Mouse (Mus musculus): ENCODE measurements around the gene Golm1. TPM values are rescaled to one million over a fixed set of nuclear protein-coding genes. Genes with fewer than 3 reads are reported as not detected.
A peak's percentile ranks its signal among the peaks of the same experiment; 100 is the strongest.

The Golm1 gene
- polyA plus RNA-seq, 1 experiment from 2014 or later, result 97.5 TPM

DNA sequence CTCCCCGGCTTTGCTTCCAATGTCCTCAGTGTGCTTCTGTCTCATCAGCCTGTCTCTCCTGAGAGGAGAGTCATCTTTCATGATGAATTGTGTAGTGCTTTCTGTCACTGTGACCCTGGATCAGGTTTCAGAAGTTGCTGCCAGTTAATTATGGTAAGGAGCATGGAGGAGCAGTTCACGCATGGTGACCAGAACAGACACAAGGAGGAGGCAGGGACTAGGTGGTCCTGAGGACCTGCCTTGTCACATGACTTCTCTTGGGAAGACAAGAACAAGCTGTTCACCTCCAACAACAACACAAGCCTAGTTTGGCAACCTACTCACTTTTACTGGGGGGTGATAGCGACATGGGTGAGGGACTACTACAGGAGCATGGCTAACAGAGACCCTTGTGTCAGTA is 22.5 kb downstream of the Golm1 start:
- peaks cover 6% of the 10 kb centered on the region for H3K36me3 ChIP-seq (replicated peaks; ENCODE audit: control insufficient read depth, insufficient read depth, low read depth, low read length)
- WGBS, result 72% methylated on average over 3 of the region's 3 CpGs

GRCm38 (mm10) chr13:59652651-59653050 is 23.0 kb downstream of the Golm1 start:
- no peak overlapping the region for H3K9ac ChIP-seq (replicated peaks; ENCODE audit: low read length)
- H3K4me2 ChIP-seq (ENCODE audit: low read depth, low read length), result no peak overlapping the region
- H3K4me3 ChIP-seq (ENCODE audit: low read depth, low read length), result no peak overlapping the region
- WGBS, result 63% methylated on average over 5 of the region's 5 CpGs
- no peaks in the 10 kb centered on the region for H3K9me3 ChIP-seq (replicated peaks; ENCODE audit: control insufficient read depth, low read length)
- H3K27ac ChIP-seq (replicated peaks; ENCODE audit: low read depth, low read length), result no peak overlapping the region
- no peak for ATAC-seq (replicated peaks; ENCODE audit: insufficient number of reproducible peaks, low FRiP score, low TSS enrichment, low read depth)
- H3K27me3 ChIP-seq (ENCODE audit: control insufficient read depth, insufficient read depth, low read length), result no peaks in the 10 kb centered on the region
- peaks cover 6% of the 10 kb centered on the region for H3K36me3 ChIP-seq (replicated peaks; ENCODE audit: control insufficient read depth, insufficient read depth, low read depth, low read length)
- H3K4me1 ChIP-seq (ENCODE audit: control insufficient read depth, insufficient read depth, low read length), result peaks cover 3% of the 10 kb centered on the region; the same call in 1 of the 2 replicates
- DNase-seq (ENCODE audit: low spot score), result no peak

More for the DNA sequence above, 22.5 kb downstream of the Golm1 start:
- ATAC-seq (replicated peaks; ENCODE audit: insufficient number of reproducible peaks, low FRiP score, low TSS enrichment, low read depth) (no peak), DNase-seq (ENCODE audit: low spot score) (no peak)
- peaks cover 3% of the 10 kb centered on the region; the same call in 1 of the 2 replicates for H3K4me1 ChIP-seq (ENCODE audit: control insufficient read depth, insufficient read depth, low read length)
- H3K27me3 ChIP-seq (ENCODE audit: control insufficient read depth, insufficient read depth, low read length), result no peaks in the 10 kb centered on the region
- no peak overlapping the region for H3K4me2 ChIP-seq (ENCODE audit: low read depth, low read length)
- no peak overlapping the region for H3K4me3 ChIP-seq (ENCODE audit: low read depth, low read length)
- H3K27ac ChIP-seq (replicated peaks; ENCODE audit: low read depth, low read length), result no peak overlapping the region
- H3K9ac ChIP-seq (replicated peaks; ENCODE audit: low read length), result no peak overlapping the region
- no peaks in the 10 kb centered on the region for H3K9me3 ChIP-seq (replicated peaks; ENCODE audit: control insufficient read depth, low read length)

- DNase-seq (ENCODE audit: low spot score) (no peak), ATAC-seq (replicated peaks; ENCODE audit: insufficient number of reproducible peaks, low FRiP score, low TSS enrichment, low read depth) (no peak)
- H3K4me3 ChIP-seq (ENCODE audit: low read depth, low read length), result no peak overlapping the region
- H3K4me2 ChIP-seq (ENCODE audit: low read depth, low read length), result no peak overlapping the region
- H3K9ac ChIP-seq (replicated peaks; ENCODE audit: low read length), result no peak overlapping the region
- peaks cover 3% of the 10 kb centered on the region; the same call in 1 of the 2 replicates for H3K4me1 ChIP-seq (ENCODE audit: control insufficient read depth, insufficient read depth, low read length)
- H3K27ac ChIP-seq (replicated peaks; ENCODE audit: low read depth, low read length), result no peak overlapping the region
- peaks cover 9% of the 10 kb centered on the region for H3K36me3 ChIP-seq (replicated peaks; ENCODE audit: control insufficient read depth, insufficient read depth, low read depth, low read length)
- H3K27me3 ChIP-seq (ENCODE audit: control insufficient read depth, insufficient read depth, low read length), result no peaks in the 10 kb centered on the region
- H3K9me3 ChIP-seq (replicated peaks; ENCODE audit: control insufficient read depth, low read length), result no peaks in the 10 kb centered on the region
- 70% methylated on average over 5 of the region's 5 CpGs for WGBS
These were observed 25.8 kb downstream of the Golm1 start for GRCm38 (mm10) chr13:59649781-59650180.

DNA sequence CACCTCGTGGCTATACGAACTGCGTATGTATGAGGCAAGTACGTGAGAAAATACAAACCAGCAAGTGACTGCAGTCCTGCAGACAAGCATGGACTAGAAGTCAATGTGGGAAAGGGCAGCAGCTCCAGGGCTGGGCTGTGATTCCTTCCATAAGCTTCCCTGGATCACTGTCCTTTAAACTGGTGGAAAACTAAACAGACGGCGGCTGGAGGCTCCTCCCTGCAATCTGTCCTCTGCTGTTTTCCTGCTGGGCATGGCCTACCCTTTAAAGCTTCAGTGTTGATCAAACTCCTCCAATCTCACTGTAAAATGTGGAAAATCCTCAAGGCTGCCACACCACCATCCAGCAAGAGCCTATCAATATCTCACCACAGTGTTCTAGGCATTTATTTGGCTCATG is 27.0 kb downstream of the Golm1 start:
- 94% methylated on average over 6 of the region's 6 CpGs for WGBS
- no peak overlapping the region for H3K9ac ChIP-seq (replicated peaks; ENCODE audit: low read length)

DNA sequence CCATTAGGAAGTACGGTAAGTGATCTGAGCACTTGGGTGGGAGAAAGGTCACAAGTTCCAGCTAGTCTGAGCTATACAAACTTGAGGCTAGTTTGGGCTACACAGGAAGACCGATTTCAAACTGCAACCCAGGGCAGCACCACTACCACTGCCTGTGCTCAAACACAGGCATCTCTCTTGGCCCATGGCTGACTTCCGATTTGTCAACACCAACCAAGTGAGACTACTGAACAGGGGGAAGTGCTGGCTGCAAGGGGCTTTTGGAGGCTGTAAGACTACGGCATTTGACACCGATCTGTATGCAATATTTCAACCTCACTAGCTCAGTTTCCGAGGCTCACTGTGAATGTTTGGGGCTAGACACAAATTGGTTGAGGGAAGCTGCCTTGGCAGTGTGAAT is 28.1 kb downstream of the Golm1 start:
- Histone ChIP-seq H3K9ac (replicated peaks; ENCODE audit: low read length) (no peak overlapping the region), H3K4me1 (ENCODE audit: control insufficient read depth, insufficient read depth, low read length) (no peaks in the 10 kb centered on the region; the same call in 1 of the 2 replicates), H3K4me2 (ENCODE audit: low read depth, low read length) (no peak overlapping the region), H3K36me3 (replicated peaks; ENCODE audit: control insufficient read depth, insufficient read depth, low read depth, low read length) (peaks cover 5% of the 10 kb centered on the region; the same call in 1 of the 2 replicates), H3K27ac (replicated peaks; ENCODE audit: low read depth, low read length) (no peak overlapping the region), H3K27me3 (ENCODE audit: control insufficient read depth, insufficient read depth, low read length) (no peaks in the 10 kb centered on the region), H3K9me3 (replicated peaks; ENCODE audit: control insufficient read depth, low read length) (no peaks in the 10 kb centered on the region), H3K4me3 (ENCODE audit: low read depth, low read length) (no peak overlapping the region)
- ATAC-seq (replicated peaks; ENCODE audit: insufficient number of reproducible peaks, low FRiP score, low TSS enrichment, low read depth), result no peak
- DNase-seq (ENCODE audit: low spot score), result no peak
- 80% methylated on average over 6 of the region's 6 CpGs for WGBS

More for the DNA sequence above, 27.0 kb downstream of the Golm1 start:
- Histone ChIP-seq H3K9me3 (replicated peaks; ENCODE audit: control insufficient read depth, low read length) (no peaks in the 10 kb centered on the region), H3K4me1 (ENCODE audit: control insufficient read depth, insufficient read depth, low read length) (peaks cover 3% of the 10 kb centered on the region; the same call in 1 of the 2 replicates), H3K27ac (replicated peaks; ENCODE audit: low read depth, low read length) (no peak overlapping the region), H3K36me3 (replicated peaks; ENCODE audit: control insufficient read depth, insufficient read depth, low read depth, low read length) (peaks cover 5% of the 10 kb centered on the region; the same call in 1 of the 2 replicates), H3K27me3 (ENCODE audit: control insufficient read depth, insufficient read depth, low read length) (no peaks in the 10 kb centered on the region), H3K4me3 (ENCODE audit: low read depth, low read length) (no peak overlapping the region), H3K4me2 (ENCODE audit: low read depth, low read length) (no peak overlapping the region)
- DNase-seq (ENCODE audit: low spot score) (no peak), ATAC-seq (replicated peaks; ENCODE audit: insufficient number of reproducible peaks, low FRiP score, low TSS enrichment, low read depth) (no peak)

DNA sequence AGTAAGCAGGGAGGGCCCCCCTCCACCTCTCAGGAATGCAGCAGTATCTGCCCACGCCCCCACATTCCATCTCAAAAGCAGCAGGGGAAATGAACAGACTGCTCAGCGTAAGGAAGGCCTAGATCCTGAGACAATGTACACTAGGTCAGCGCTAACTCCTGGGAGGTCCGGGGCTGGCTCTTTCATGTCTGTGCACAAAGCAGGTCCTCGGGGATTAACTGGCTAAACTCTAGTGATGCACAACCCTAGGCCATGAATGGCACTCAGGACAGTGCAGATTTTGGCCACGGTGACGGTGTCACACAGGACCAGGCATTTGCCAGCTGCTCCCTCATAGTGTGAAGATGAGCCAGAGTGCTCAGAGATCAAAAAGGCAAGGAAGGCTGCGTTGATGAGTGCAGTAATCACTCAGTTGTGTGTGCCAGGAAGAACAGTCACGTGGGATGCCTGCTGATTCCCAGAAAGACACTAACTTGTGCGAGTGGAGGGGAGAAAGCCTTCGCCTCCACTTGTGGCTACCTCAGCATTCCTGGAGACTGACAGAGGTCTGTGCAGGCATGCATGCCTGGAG is 28.9 kb downstream of the Golm1 start:
- peak; percentile 48; the same call in 1 of the 2 replicates for ATAC-seq (replicated peaks; ENCODE audit: insufficient number of reproducible peaks, low FRiP score, low TSS enrichment, low read depth)
- H3K36me3 ChIP-seq (replicated peaks; ENCODE audit: control insufficient read depth, insufficient read depth, low read depth, low read length), result peaks cover 5% of the 10 kb centered on the region; the same call in 1 of the 2 replicates

GRCm38 (mm10) chr13:59645491-59645890 is 30.1 kb downstream of the Golm1 start:
- DNase-seq (ENCODE audit: low spot score) (no peak), ATAC-seq (replicated peaks; ENCODE audit: insufficient number of reproducible peaks, low FRiP score, low TSS enrichment, low read depth) (no peak)
- H3K9me3 ChIP-seq (replicated peaks; ENCODE audit: control insufficient read depth, low read length), result no peaks in the 10 kb centered on the region
- H3K9ac ChIP-seq (replicated peaks; ENCODE audit: low read length), result no peak overlapping the region
- no peaks in the 10 kb centered on the region for H3K27me3 ChIP-seq (ENCODE audit: control insufficient read depth, insufficient read depth, low read length)
- H3K4me1 ChIP-seq (ENCODE audit: control insufficient read depth, insufficient read depth, low read length), result no peaks in the 10 kb centered on the region; the same call in 1 of the 2 replicates
- H3K27ac ChIP-seq (replicated peaks; ENCODE audit: low read depth, low read length), result no peak overlapping the region
- 87% methylated on average over 3 of the region's 3 CpGs for WGBS
- H3K36me3 ChIP-seq (replicated peaks; ENCODE audit: control insufficient read depth, insufficient read depth, low read depth, low read length), result peaks cover 5% of the 10 kb centered on the region
- H3K4me2 ChIP-seq (ENCODE audit: low read depth, low read length), result no peak overlapping the region
- no peak overlapping the region for H3K4me3 ChIP-seq (ENCODE audit: low read depth, low read length)

More for the DNA sequence above, 28.9 kb downstream of the Golm1 start:
- H3K9me3 ChIP-seq (replicated peaks; ENCODE audit: control insufficient read depth, low read length), result no peaks in the 10 kb centered on the region
- H3K4me3 ChIP-seq (ENCODE audit: low read depth, low read length), result no peak overlapping the region
- no peaks in the 10 kb centered on the region; the same call in 1 of the 2 replicates for H3K4me1 ChIP-seq (ENCODE audit: control insufficient read depth, insufficient read depth, low read length)
- 66% methylated on average over 11 of the region's 11 CpGs for WGBS
- H3K27me3 ChIP-seq (ENCODE audit: control insufficient read depth, insufficient read depth, low read length), result no peaks in the 10 kb centered on the region
- peak; percentile 28 for DNase-seq (ENCODE audit: low spot score)
- no peak overlapping the region for H3K27ac ChIP-seq (replicated peaks; ENCODE audit: low read depth, low read length)
- no peak overlapping the region for H3K4me2 ChIP-seq (ENCODE audit: low read depth, low read length)
- no peak overlapping the region for H3K9ac ChIP-seq (replicated peaks; ENCODE audit: low read length)

DNA sequence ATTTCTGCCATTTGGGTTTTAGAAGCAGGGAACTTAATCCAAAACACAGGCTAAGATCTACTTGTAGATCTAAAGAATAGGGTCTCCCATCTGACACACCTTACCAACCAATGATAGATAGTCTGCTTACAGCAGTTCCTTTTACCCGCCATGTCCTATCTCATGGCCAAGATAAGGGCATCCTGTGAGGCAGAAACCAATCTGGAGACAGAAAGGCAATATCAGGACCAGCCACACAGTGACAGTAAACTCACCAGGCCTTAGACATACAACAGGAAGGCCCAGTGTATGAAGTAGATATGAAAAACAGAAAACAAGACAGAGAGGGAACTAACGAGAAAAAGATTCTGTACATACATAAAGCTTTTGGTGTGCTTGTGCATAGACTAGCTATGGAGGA is 32.8 kb downstream of the Golm1 start:
- Histone ChIP-seq H3K27ac (replicated peaks; ENCODE audit: low read depth, low read length) (no peak overlapping the region), H3K4me1 (ENCODE audit: control insufficient read depth, insufficient read depth, low read length) (no peaks in the 10 kb centered on the region; the same call in 1 of the 2 replicates), H3K4me3 (ENCODE audit: low read depth, low read length) (no peak overlapping the region), H3K4me2 (ENCODE audit: low read depth, low read length) (no peak overlapping the region), H3K36me3 (replicated peaks; ENCODE audit: control insufficient read depth, insufficient read depth, low read depth, low read length) (peaks cover 3% of the 10 kb centered on the region), H3K9me3 (replicated peaks; ENCODE audit: control insufficient read depth, low read length) (no peaks in the 10 kb centered on the region), H3K27me3 (ENCODE audit: control insufficient read depth, insufficient read depth, low read length) (no peaks in the 10 kb centered on the region), H3K9ac (replicated peaks; ENCODE audit: low read length) (no peak overlapping the region)
- DNase-seq (ENCODE audit: low spot score) (no peak), ATAC-seq (replicated peaks; ENCODE audit: insufficient number of reproducible peaks, low FRiP score, low TSS enrichment, low read depth) (no peak)
- WGBS, result 86% methylated on average over 2 of the region's 2 CpGs

All from embryonic facial prominence, embryonic 11.5 days (tissue).